In genomic region chr11:101086323-101086674, GRCm38 (mm10) we compare ENCODE assay signal across 8 mouse cellular contexts. TPM values are rescaled to one million over a fixed set of nuclear protein-coding genes. Genes with fewer than 3 reads are reported as not detected.
DNase-seq lines count a peak whose midpoint lies in the region; ATAC-seq and TF ChIP-seq lines count a peak whose summit lies in the region.

No protein-coding gene starts in this region.

- H3K4me2 ChIP-seq in hindbrain, postnatal 0 days (ENCODE audit: low read depth, low read length): peak overlapping the region; percentile 98
- H3K4me2 ChIP-seq in midbrain, embryonic 15.5 days: peak overlapping the region; percentile 80

- 52% methylated on average over 6 of the region's 6 CpGs for WGBS in kidney, adult 2 months
- WGBS in hindbrain, postnatal 0 days: 66% methylated on average over 6 of the region's 6 CpGs
- WGBS in midbrain, embryonic 15.5 days: 83% methylated on average over 6 of the region's 6 CpGs

- peaks cover 25% of the 10 kb centered on the region for H3K4me1 ChIP-seq in kidney, adult 2 months (ENCODE audit: control insufficient read depth, insufficient read depth, low read length)
- peaks cover 27% of the 10 kb centered on the region for H3K4me1 ChIP-seq in hindbrain, postnatal 0 days (ENCODE audit: insufficient read depth, low read length)
- H3K4me1 ChIP-seq in midbrain, embryonic 15.5 days: peaks cover 45% of the 10 kb centered on the region

- H3K4me3 ChIP-seq in kidney, adult 2 months (ENCODE audit: insufficient read depth, low read depth, low read length): no peak overlapping the region
- peak overlapping the region; percentile 75; the same call in 1 of the 2 replicates for H3K4me3 ChIP-seq in hindbrain, postnatal 0 days (ENCODE audit: low read length)
- peak overlapping the region; percentile 73; the same call in 1 of the 2 replicates for H3K4me3 ChIP-seq in midbrain, embryonic 15.5 days

- no peaks in the 10 kb centered on the region for H3K27me3 ChIP-seq in kidney, adult 2 months (replicated peaks; ENCODE audit: control insufficient read depth, insufficient read depth, low read length)
- H3K27me3 ChIP-seq in hindbrain, postnatal 0 days (ENCODE audit: insufficient read depth, low read length): no peaks in the 10 kb centered on the region
- no peaks in the 10 kb centered on the region for H3K27me3 ChIP-seq in midbrain, embryonic 15.5 days (replicated peaks)

- no peak for ATAC-seq in hindbrain, postnatal 0 days
- ATAC-seq in midbrain, embryonic 15.5 days (replicated peaks): no peak
- ATAC-seq in inflammation-experienced regulatory T-cells, adult 6 months: no peak

- H3K9me3 ChIP-seq in hindbrain, postnatal 0 days (ENCODE audit: low read length): no peaks in the 10 kb centered on the region
- no peaks in the 10 kb centered on the region for H3K9me3 ChIP-seq in midbrain, embryonic 15.5 days

- DNase-seq in kidney, adult 2 months: no peak
- DNase-seq in kidney, adult 8-10 months: no peak
- DNase-seq in cerebellum, postnatal 36 days: peak; percentile 45 to 56
- peak; percentile 33 for DNase-seq in hindbrain, postnatal 0 days (ENCODE audit: low spot score)
- no peak for DNase-seq in left cerebral cortex, adult 18-20 months (ENCODE audit: low spot score in 2 of 2)
- DNase-seq in layer of hippocampus, adult 11-12 months (ENCODE audit: low spot score): no peak

- no peak for TF ChIP-seq POLR2A in kidney, adult 2 months (IDR thresholded peaks at IDR 0.05; ENCODE audit: low read depth, low read length)

- TF ChIP-seq CTCF in kidney, adult 2 months (conservative IDR thresholded peaks at IDR 0.05; ENCODE audit: insufficient read depth, insufficient read length, low read depth, low read length): no peak
- no peak for TF ChIP-seq CTCF in hindbrain, postnatal 0 days (IDR thresholded peaks at IDR 0.05; ENCODE audit: low read depth)

- peaks cover 2% of the 10 kb centered on the region; the same call in 1 of the 2 replicates for H3K36me3 ChIP-seq in kidney, adult 2 months (ENCODE audit: control insufficient read depth, insufficient read depth, low read length)
- H3K36me3 ChIP-seq in hindbrain, postnatal 0 days (ENCODE audit: insufficient read depth, low read length): peaks cover 30% of the 10 kb centered on the region
- peaks cover 21% of the 10 kb centered on the region for H3K36me3 ChIP-seq in midbrain, embryonic 15.5 days (replicated peaks)

- H3K27ac ChIP-seq in kidney, adult 2 months (ENCODE audit: insufficient read depth, low read depth, low read length): peak overlapping the region; percentile 74
- H3K27ac ChIP-seq in hindbrain, postnatal 0 days: peak overlapping the region; percentile 91
- H3K27ac ChIP-seq in midbrain, embryonic 15.5 days: peak overlapping the region; percentile 85

- H3K9ac ChIP-seq in hindbrain, postnatal 0 days (replicated peaks; ENCODE audit: low read length): peak overlapping the region; percentile 92; the same call in 1 of the 2 replicates
- H3K9ac ChIP-seq in midbrain, embryonic 15.5 days: peak overlapping the region; percentile 73

RNA-seq across cellular contexts. Expression of gene Mlx, which starts 0.8 kb away (rescaled TPM):
- polyA plus RNA-seq in kidney, adult 2 months (2012; rRNA removed): 56.9 and 67.9 TPM in 2 replicates
- 42.2 and 75.2 TPM in 2 replicates for total RNA-seq in hindbrain, postnatal 0 days (2014; rRNA removed)
- 58.3 and 61.0 TPM in 2 replicates for polyA plus RNA-seq in hindbrain, postnatal 0 days (2015; fragmentation: Nextera tagmentation; extraction: Ambion mirVana)
- 103 and 107 TPM in 2 replicates for polyA plus RNA-seq in midbrain, embryonic 15.5 days (2015; fragmentation: Nextera tagmentation; extraction: Ambion mirVana)
- total RNA-seq in left cerebral cortex, adult 18-20 months (2021): 10 to 100 TPM; 39.5 to 46.6 TPM
- polyA plus RNA-seq in inflammation-experienced regulatory T-cells, adult 6 months (2017; shearing (Covaris generic)): 10 to 100 TPM; 61.9 to 74.3 (median 66.5) TPM

RNA-seq across cellular contexts. Expression of gene Coasy, which starts 3.9 kb away (rescaled TPM):
- 154 and 200 TPM in 2 replicates for polyA plus RNA-seq in kidney, adult 2 months (2012; rRNA removed)
- total RNA-seq in hindbrain, postnatal 0 days (2014; rRNA removed): 45.7 and 53.2 TPM in 2 replicates
- 34.5 and 35.1 TPM in 2 replicates for polyA plus RNA-seq in hindbrain, postnatal 0 days (2015; fragmentation: Nextera tagmentation; extraction: Ambion mirVana)
- polyA plus RNA-seq in midbrain, embryonic 15.5 days (2015; fragmentation: Nextera tagmentation; extraction: Ambion mirVana): 43.3 and 47.1 TPM in 2 replicates
- total RNA-seq in left cerebral cortex, adult 18-20 months (2021): 10 to 100 TPM; 22.5 to 24.6 TPM
- polyA plus RNA-seq in inflammation-experienced regulatory T-cells, adult 6 months (2017; shearing (Covaris generic)): 10 to 100 TPM; 16.5 to 21.0 (median 18.2) TPM

RNA-seq across cellular contexts. Expression of gene Hsd17b1, which starts 8.1 kb away (rescaled TPM):
- polyA plus RNA-seq in kidney, adult 2 months (2012; rRNA removed): 0.44 and 0.83 TPM in 2 replicates
- 0.16 and 0.22 TPM in 2 replicates for total RNA-seq in hindbrain, postnatal 0 days (2014; rRNA removed)
- not detected in 2 replicates for polyA plus RNA-seq in hindbrain, postnatal 0 days (2015; fragmentation: Nextera tagmentation; extraction: Ambion mirVana)
- polyA plus RNA-seq in midbrain, embryonic 15.5 days (2015; fragmentation: Nextera tagmentation; extraction: Ambion mirVana): 0.37 and 0.63 TPM in 2 replicates
- total RNA-seq in left cerebral cortex, adult 18-20 months (2021): under 1 TPM; 0.59 to 0.91 TPM
- polyA plus RNA-seq in inflammation-experienced regulatory T-cells, adult 6 months (2017; shearing (Covaris generic)): under 1 TPM in 1 of 3 experiments, not detected in 2; 0.26 TPM

RNA-seq across cellular contexts. Expression of gene Psmc3ip, which starts 8.9 kb away (rescaled TPM):
- polyA plus RNA-seq in kidney, adult 2 months (2012; rRNA removed): 1.2 and 1.9 TPM in 2 replicates
- total RNA-seq in hindbrain, postnatal 0 days (2014; rRNA removed): 2.9 and 5.5 TPM in 2 replicates
- polyA plus RNA-seq in hindbrain, postnatal 0 days (2015; fragmentation: Nextera tagmentation; extraction: Ambion mirVana): 16.3 and 17.5 TPM in 2 replicates
- polyA plus RNA-seq in midbrain, embryonic 15.5 days (2015; fragmentation: Nextera tagmentation; extraction: Ambion mirVana): 18.3 and 20.3 TPM in 2 replicates
- 1 to 10 TPM; 3.0 to 3.6 TPM for total RNA-seq in left cerebral cortex, adult 18-20 months (2021)
- 10 to 100 TPM in 1 of 3 experiments, 1 to 10 TPM in 2; 7.7 to 19.7 (median 10.0) TPM for polyA plus RNA-seq in inflammation-experienced regulatory T-cells, adult 6 months (2017; shearing (Covaris generic))

RNA-seq across cellular contexts. Expression of gene Naglu, which starts 16.5 kb away (rescaled TPM):
- 50.6 and 60.6 TPM in 2 replicates for polyA plus RNA-seq in kidney, adult 2 months (2012; rRNA removed)
- total RNA-seq in hindbrain, postnatal 0 days (2014; rRNA removed): 23.1 and 23.8 TPM in 2 replicates
- polyA plus RNA-seq in hindbrain, postnatal 0 days (2015; fragmentation: Nextera tagmentation; extraction: Ambion mirVana): 15.3 and 17.0 TPM in 2 replicates
- polyA plus RNA-seq in midbrain, embryonic 15.5 days (2015; fragmentation: Nextera tagmentation; extraction: Ambion mirVana): 13.7 and 15.5 TPM in 2 replicates
- 1 to 10 TPM; 7.0 to 7.9 TPM for total RNA-seq in left cerebral cortex, adult 18-20 months (2021)
- polyA plus RNA-seq in inflammation-experienced regulatory T-cells, adult 6 months (2017; shearing (Covaris generic)): 1 to 10 TPM; 4.4 to 7.3 (median 5.7) TPM

Comparison
In these comparisons a context has a peak if more than half of its experiments do, and no peak if none do; other contexts are left out.
1. DNase-seq: peak in cerebellum, postnatal 36 days (2 of 2) and hindbrain, postnatal 0 days (single experiment); none in kidney, adult 2 months (single experiment), kidney, adult 8-10 months (0 of 2), left cerebral cortex, adult 18-20 months (0 of 2) and layer of hippocampus, adult 11-12 months (single experiment).
2. Peak in every context shown above with its lines, with median percentiles within 50 percentile points of each other: H3K27ac ChIP-seq.